Mouse (Mus musculus) lung, adult 2 months (tissue): ENCODE data around the gene Lama4. TPM values are rescaled to one million over a fixed set of nuclear protein-coding genes. Genes with fewer than 3 reads are reported as not detected.

ENCODE experiments used
- DNase-seq: peaks from one replicate; pipeline ENCODE4 v3.0.0; 2022
- H3K4me1 ChIP-seq: fragments of 200-500 bp; 2 replicates; pipeline ENCODE4 v1.6.1; 2011; ENCODE audit warnings: low read length; ENCODE audit not compliant: control insufficient read depth, insufficient read depth
- H3K4me3 ChIP-seq: fragments of 200-500 bp; replicated peaks from 2 replicates; pipeline ENCODE3; 2011; ENCODE audit warnings: low read depth, mild to moderate bottlenecking, control low read depth, low read length; ENCODE audit errors: extremely low read depth
- CTCF ChIP-seq: fragments of 200-500 bp; IDR thresholded peaks from 2 replicates; pipeline ENCODE4 v1.5.1; 2011; ENCODE audit warnings: mild to moderate bottlenecking, low read length, control low read depth; ENCODE audit not compliant: insufficient read depth
- POLR2A ChIP-seq: fragments of 200-500 bp; IDR thresholded peaks from 2 replicates; pipeline ENCODE4 v1.6.1; 2011; ENCODE audit warnings: low read depth, mild to moderate bottlenecking, control low read depth, low read length, borderline replicate concordance; ENCODE audit errors: extremely low read depth
- WGBS: fragments of 180-500 bp; shearing (Covaris S2); methylation state at CpG from one replicate; pipeline ENCODE4 v1.1.7; 2018; 5-methylcytosine and 5-hydroxymethylcytosine counted together
- polyA plus RNA-seq: library from polyadenylated mRNA; depleted of rRNA; stranded (reverse); fragments of >200 nt; gene quantifications from 2 replicates; pipeline ENCODE4 v1.2.3, GENCODE M21; 2012

Gene Lama4
- polyA plus RNA-seq, 1 experiment = 48.2 TPM

GRCm38 (mm10) chr10:38992827-38993226 lies 27.5 kb downstream of the Lama4 start:
- Histone ChIP-seq H3K4me1 (no peaks in the 10 kb centered on the region; the same call in 1 of the 2 replicates), H3K4me3 (no peak overlapping the region)
- WGBS = 83% methylated on average over 1 of the region's 1 CpGs
- TF ChIP-seq POLR2A = no peak
- no peak for TF ChIP-seq CTCF
- no peak for DNase-seq

GRCm38 (mm10) chr10:38993632-38994424 lies 28.5 kb downstream of the Lama4 start:
- TF ChIP-seq CTCF (no peak), POLR2A (no peak)
- no peak overlapping the region for H3K4me3 ChIP-seq
- no peaks in the 10 kb centered on the region; the same call in 1 of the 2 replicates for H3K4me1 ChIP-seq
- DNase-seq = no peak
- WGBS = 76% methylated on average over 2 of the region's 2 CpGs

GRCm38 (mm10) chr10:38994719-38995450 lies 29.6 kb downstream of the Lama4 start:
- H3K4me3 ChIP-seq = no peak overlapping the region
- 70% methylated on average over 9 of the region's 9 CpGs for WGBS
- DNase-seq = no peak
- no peak for TF ChIP-seq POLR2A
- no peak for TF ChIP-seq CTCF
- no peaks in the 10 kb centered on the region; the same call in 1 of the 2 replicates for H3K4me1 ChIP-seq

GRCm38 (mm10) chr10:38995896-38996295 lies 30.6 kb downstream of the Lama4 start:
- TF ChIP-seq CTCF = no peak
- TF ChIP-seq POLR2A = no peak
- WGBS = 59% methylated on average over 2 of the region's 2 CpGs
- no peak for DNase-seq

GRCm38 (mm10) chr10:39000951-39001350 lies 35.6 kb downstream of the Lama4 start:
- DNase-seq = no peak
- no peak for TF ChIP-seq CTCF
- WGBS = 49% methylated on average over 4 of the region's 4 CpGs
- Histone ChIP-seq H3K4me1 (peaks cover 2% of the 10 kb centered on the region; the same call in 1 of the 2 replicates), H3K4me3 (no peak overlapping the region)

More at GRCm38 (mm10) chr10:38995896-38996295, 30.6 kb downstream of the Lama4 start:
- Histone ChIP-seq H3K4me1 (no peaks in the 10 kb centered on the region; the same call in 1 of the 2 replicates), H3K4me3 (no peak overlapping the region)

GRCm38 (mm10) chr10:39002521-39002920 lies 37.2 kb downstream of the Lama4 start:
- WGBS = 58% methylated on average over 2 of the region's 2 CpGs
- peaks cover 2% of the 10 kb centered on the region; the same call in 1 of the 2 replicates for H3K4me1 ChIP-seq

GRCm38 (mm10) chr10:39003520-39003919 lies 38.2 kb downstream of the Lama4 start:
- TF ChIP-seq CTCF = no peak
- no peak for TF ChIP-seq POLR2A
- no peak for DNase-seq
- H3K4me1 ChIP-seq = peaks cover 2% of the 10 kb centered on the region; the same call in 1 of the 2 replicates
- H3K4me3 ChIP-seq = no peak overlapping the region

More at GRCm38 (mm10) chr10:39002521-39002920, 37.2 kb downstream of the Lama4 start:
- H3K4me3 ChIP-seq = no peak overlapping the region
- no peak for DNase-seq
- TF ChIP-seq POLR2A (no peak), CTCF (peak; percentile 20; the same call in 1 of the 2 replicates)

- Histone ChIP-seq H3K4me3 (no peak overlapping the region), H3K4me1 (peaks cover 2% of the 10 kb centered on the region; the same call in 1 of the 2 replicates)
- no peak for DNase-seq
- TF ChIP-seq POLR2A (no peak), CTCF (no peak)
- WGBS = 61% methylated on average over 8 of the region's 8 CpGs
These were observed 40.2 kb downstream of the Lama4 start for GRCm38 (mm10) chr10:39005494-39005893.

GRCm38 (mm10) chr10:39006433-39007105 lies 41.3 kb downstream of the Lama4 start:
- no peak for DNase-seq
- H3K4me3 ChIP-seq = no peak overlapping the region
- 70% methylated on average over 4 of the region's 4 CpGs for WGBS
- H3K4me1 ChIP-seq = no peaks in the 10 kb centered on the region
- TF ChIP-seq CTCF = no peak
- no peak for TF ChIP-seq POLR2A

- no peak for DNase-seq
- Histone ChIP-seq H3K4me3 (no peak overlapping the region), H3K4me1 (no peaks in the 10 kb centered on the region)
- TF ChIP-seq CTCF (no peak), POLR2A (no peak)
- 60% methylated on average over 2 of the region's 2 CpGs for WGBS
These were observed 49.5 kb downstream of the Lama4 start for GRCm38 (mm10) chr10:39014836-39015235.
